Mouse (Mus musculus) cortical plate, adult 2 months (tissue): ENCODE results near the gene Tfap2c.

Source experiments
- CTCF ChIP-seq: fragments of 200-500 bp; IDR thresholded peaks from 2 replicates; pipeline ENCODE4 v1.5.1; 2011; ENCODE audit warnings: mild to moderate bottlenecking, control low read depth, low read length; ENCODE audit not compliant: insufficient read depth; ENCODE audit errors: extremely low read depth
- POLR2A ChIP-seq: fragments of 200-500 bp; IDR thresholded peaks from 2 replicates; pipeline ENCODE4 v1.6.1; 2011; ENCODE audit warnings: mild to moderate bottlenecking, low read length, control low read depth; ENCODE audit not compliant: insufficient read depth; ENCODE audit errors: extremely low read depth

- no peak for TF ChIP-seq CTCF
- no peak for TF ChIP-seq POLR2A
These were observed 11.6 kb downstream of the Tfap2c start for GRCm38 (mm10) chr2:172561016-172561415.
